Mouse (Mus musculus) stomach, embryonic 16.5 days (tissue): Measurements from ENCODE around the gene Hjurp. TPM values are rescaled to one million over a fixed set of nuclear protein-coding genes. Genes with fewer than 3 reads are reported as not detected.

Source experiments
- ATAC-seq: fragments of 200-750 bp; cut with Nextera tagmentation; 2 replicates; pipeline ENCODE4 v1.8.0; 2017; ENCODE audit warnings: moderate number of reproducible peaks, moderate TSS enrichment; ENCODE audit not compliant: insufficient read depth, low FRiP score
- H3K27ac ChIP-seq: fragments of 300-500 bp; sonication (generic); 2 replicates; pipeline ENCODE4 v1.5.1; 2014; ENCODE audit warnings: low read length
- H3K27me3 ChIP-seq: fragments of 300-500 bp; sonication (generic); 2 replicates; pipeline ENCODE4 v1.6.1; 2014; ENCODE audit warnings: low read length, control low read depth, mixed read lengths; ENCODE audit not compliant: control insufficient read depth, insufficient read depth
- H3K36me3 ChIP-seq: fragments of 300-500 bp; sonication (generic); 2 replicates; pipeline ENCODE4 v1.6.1; 2014; ENCODE audit warnings: low read length; ENCODE audit not compliant: control insufficient read depth, insufficient read depth
- H3K4me1 ChIP-seq: fragments of 300-500 bp; sonication (generic); 2 replicates; pipeline ENCODE4 v1.6.1; 2014; ENCODE audit warnings: low read length, control low read depth, mixed read lengths; ENCODE audit not compliant: control insufficient read depth, insufficient read depth
- H3K4me2 ChIP-seq: fragments of 300-500 bp; sonication (generic); 2 replicates; pipeline ENCODE4 v1.6.1; 2014; ENCODE audit warnings: low read depth, low read length, mixed read lengths
- H3K4me3 ChIP-seq: fragments of 300-500 bp; sonication (generic); replicated peaks from 2 replicates; pipeline ENCODE4 v1.5.1; 2014; ENCODE audit warnings: mild to moderate bottlenecking, low read length
- H3K9ac ChIP-seq: fragments of 300-500 bp; sonication (generic); 2 replicates; pipeline ENCODE4 v1.6.1; 2014; ENCODE audit warnings: low read length
- H3K9me3 ChIP-seq: fragments of 300-500 bp; sonication (generic); replicated peaks from 2 replicates; pipeline ENCODE4 v1.6.1; 2016; ENCODE audit warnings: low read length, control low read depth; ENCODE audit not compliant: control insufficient read depth
- WGBS: fragments of 180-500 bp; shearing (Covaris S2); extraction: QIAGEN DNeasy Blood & Tissue Kit; methylation state at CpG from one replicate; pipeline ENCODE4 v1.1.7; 2014; 5-methylcytosine and 5-hydroxymethylcytosine counted together
- polyA plus RNA-seq: library from polyadenylated mRNA; unstranded; fragments of >200 nt; fragmentation: Nextera tagmentation; extraction: Ambion mirVana; gene quantifications from 2 replicates; pipeline ENCODE4 v1.2.1, GENCODE M21; 2015

Gene Hjurp
- polyA plus RNA-seq, 1 experiment from 2014 or later: 169 TPM

GRCm38 (mm10) chr1:88275698-88276523, 1.5 kb downstream of the Hjurp start:
- Histone ChIP-seq H3K4me1 (peaks cover 30% of the 10 kb centered on the region), H3K36me3 (peaks cover 28% of the 10 kb centered on the region), H3K9me3 (no peaks in the 10 kb centered on the region), H3K27me3 (no peaks in the 10 kb centered on the region), H3K4me2 (peak overlapping the region; percentile 66), H3K4me3 (peak overlapping the region; percentile 56), H3K9ac (peak overlapping the region; percentile 80), H3K27ac (no peak overlapping the region)
- no peak for ATAC-seq
- 60% methylated on average over 13 of the region's 13 CpGs for WGBS

- Histone ChIP-seq H3K4me3 (no peak overlapping the region), H3K27me3 (no peaks in the 10 kb centered on the region), H3K4me1 (peaks cover 30% of the 10 kb centered on the region), H3K9me3 (no peaks in the 10 kb centered on the region), H3K27ac (no peak overlapping the region), H3K36me3 (peaks cover 28% of the 10 kb centered on the region), H3K4me2 (peak overlapping the region; percentile 66; the same call in 1 of the 2 replicates), H3K9ac (0 out of 2 replicates have a peak overlapping the region, but pooled peaks have one; percentile 80)
- no peak for ATAC-seq
- WGBS: 67% methylated on average over 13 of the region's 13 CpGs
Observed at GRCm38 (mm10) chr1:88275078-88275680, 2.3 kb downstream of the Hjurp start.

- WGBS: 72% methylated on average over 11 of the region's 11 CpGs
- Histone ChIP-seq H3K4me1 (peaks cover 30% of the 10 kb centered on the region), H3K27me3 (no peaks in the 10 kb centered on the region), H3K27ac (no peak overlapping the region), H3K36me3 (peaks cover 34% of the 10 kb centered on the region), H3K4me3 (no peak overlapping the region), H3K9me3 (no peaks in the 10 kb centered on the region), H3K4me2 (no peak overlapping the region), H3K9ac (no peak overlapping the region)
- no peak for ATAC-seq
Observed at GRCm38 (mm10) chr1:88274371-88275077, 2.9 kb downstream of the Hjurp start.

GRCm38 (mm10) chr1:88273832-88274231, 3.6 kb downstream of the Hjurp start:
- no peaks in the 10 kb centered on the region for H3K27me3 ChIP-seq
- WGBS: 86% methylated on average over 4 of the region's 4 CpGs
- peaks cover 25% of the 10 kb centered on the region for H3K4me1 ChIP-seq
- H3K4me2 ChIP-seq: no peak overlapping the region
- H3K4me3 ChIP-seq: no peak overlapping the region
- no peak overlapping the region for H3K27ac ChIP-seq
- no peaks in the 10 kb centered on the region for H3K9me3 ChIP-seq
- no peak overlapping the region for H3K9ac ChIP-seq
- H3K36me3 ChIP-seq: peaks cover 40% of the 10 kb centered on the region
- ATAC-seq: no peak

GRCm38 (mm10) chr1:88273326-88273725, 4.1 kb downstream of the Hjurp start:
- Histone ChIP-seq H3K36me3 (peaks cover 46% of the 10 kb centered on the region), H3K9ac (no peak overlapping the region), H3K9me3 (no peaks in the 10 kb centered on the region), H3K4me3 (no peak overlapping the region), H3K4me2 (no peak overlapping the region), H3K4me1 (peaks cover 25% of the 10 kb centered on the region), H3K27ac (no peak overlapping the region), H3K27me3 (no peaks in the 10 kb centered on the region)
- WGBS: 96% methylated on average over 3 of the region's 3 CpGs
- ATAC-seq: no peak

- no peak overlapping the region for H3K27ac ChIP-seq
- H3K4me3 ChIP-seq: no peak overlapping the region
- peaks cover 22% of the 10 kb centered on the region for H3K4me1 ChIP-seq
- WGBS: 64% methylated on average over 4 of the region's 4 CpGs
- H3K9ac ChIP-seq: no peak overlapping the region
- no peaks in the 10 kb centered on the region for H3K27me3 ChIP-seq
- H3K36me3 ChIP-seq: peaks cover 50% of the 10 kb centered on the region
- H3K9me3 ChIP-seq: no peaks in the 10 kb centered on the region
- H3K4me2 ChIP-seq: no peak overlapping the region
- no peak for ATAC-seq
Observed at GRCm38 (mm10) chr1:88272851-88273250, 4.6 kb downstream of the Hjurp start.

- H3K27me3 ChIP-seq: no peaks in the 10 kb centered on the region
- ATAC-seq: no peak
- H3K27ac ChIP-seq: no peak overlapping the region
- H3K4me1 ChIP-seq: no peaks in the 10 kb centered on the region
- H3K9me3 ChIP-seq: no peaks in the 10 kb centered on the region
- H3K36me3 ChIP-seq: peaks cover 78% of the 10 kb centered on the region
- H3K4me3 ChIP-seq: no peak overlapping the region
- 89% methylated on average over 12 of the region's 12 CpGs for WGBS
- H3K4me2 ChIP-seq: no peak overlapping the region
- H3K9ac ChIP-seq: no peak overlapping the region
Observed at GRCm38 (mm10) chr1:88269539-88270309, 7.7 kb downstream of the Hjurp start.

- 86% methylated on average over 6 of the region's 6 CpGs for WGBS
- H3K27me3 ChIP-seq: no peaks in the 10 kb centered on the region
- no peak overlapping the region for H3K4me3 ChIP-seq
- H3K4me2 ChIP-seq: no peak overlapping the region
- peaks cover 79% of the 10 kb centered on the region for H3K36me3 ChIP-seq
- H3K9me3 ChIP-seq: no peaks in the 10 kb centered on the region
- H3K27ac ChIP-seq: no peak overlapping the region
- ATAC-seq: no peak
- H3K9ac ChIP-seq: no peak overlapping the region
- no peaks in the 10 kb centered on the region for H3K4me1 ChIP-seq
Observed at GRCm38 (mm10) chr1:88268070-88268469, 9.4 kb downstream of the Hjurp start.
